Mouse (Mus musculus) liver (tissue): ENCODE data around the gene Tspan9.
A peak's percentile ranks its signal among the peaks of the same experiment; 100 is the strongest.

ENCODE experiments used
- DNase-seq: peaks from one replicate; pipeline ENCODE4 v3.0.0-alpha.2; 2020; ENCODE audit warnings: mixed read lengths

Tspan9 gene

DNA sequence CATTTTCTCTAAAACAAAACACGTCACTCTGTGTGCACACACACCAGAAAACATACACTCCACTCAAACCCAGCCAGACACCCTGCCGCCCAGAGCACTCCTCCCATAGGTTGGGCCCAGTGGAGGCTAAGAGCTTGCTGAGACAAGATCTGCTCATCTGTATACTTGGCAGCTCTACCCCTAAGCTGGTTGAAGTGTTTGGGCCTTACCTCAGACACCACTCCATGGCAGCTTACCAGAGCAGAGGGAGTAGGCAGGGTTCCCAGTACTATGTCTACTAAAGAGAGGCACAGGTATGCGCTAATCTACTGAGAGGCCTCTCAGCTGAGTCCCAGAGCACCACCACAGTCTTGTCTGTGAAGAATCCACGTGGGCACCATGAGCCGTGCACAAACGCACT, 10.8 kb downstream of the Tspan9 start:
- DNase-seq, result peak; percentile 1

DNA sequence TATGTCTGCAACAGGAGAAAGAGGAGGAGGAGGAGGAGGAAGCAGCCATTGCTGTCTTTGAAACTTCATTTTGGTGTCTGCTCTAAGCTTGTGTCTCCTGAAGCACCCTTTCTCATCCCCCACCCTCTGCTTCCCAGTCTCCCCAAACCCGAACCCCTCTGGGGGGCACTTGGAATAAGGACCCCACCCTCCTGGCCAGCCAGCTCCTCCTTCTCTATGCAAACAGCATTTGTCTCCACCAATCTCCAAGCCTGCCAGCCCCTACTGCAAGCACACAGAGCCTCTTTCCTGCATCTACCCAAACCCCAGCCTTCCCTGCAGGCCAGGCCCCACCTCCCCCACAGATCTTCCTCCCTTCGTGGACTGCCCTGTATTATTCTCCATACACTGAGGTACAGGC, 12.0 kb downstream of the Tspan9 start:
- DNase-seq, result no peak

DNA sequence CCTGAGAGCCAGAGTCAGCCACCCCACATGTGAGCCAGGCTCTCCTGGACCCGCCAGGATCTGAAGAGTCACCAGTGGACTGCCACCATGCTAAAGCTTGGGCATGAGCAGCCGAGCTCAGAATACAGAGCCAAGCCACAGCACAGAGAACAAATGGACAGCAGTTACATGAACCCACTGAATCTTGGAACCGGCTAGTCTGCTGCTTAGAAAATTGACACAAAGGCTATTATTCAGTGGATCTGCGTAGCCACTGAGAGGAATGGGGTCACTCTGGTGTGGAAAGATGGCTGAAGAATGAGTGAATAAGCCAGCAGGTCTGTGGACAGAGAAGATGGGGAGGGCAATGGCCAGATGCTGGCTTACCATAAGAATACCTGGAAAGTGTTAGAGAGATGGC, 12.7 kb downstream of the Tspan9 start:
- DNase-seq, result no peak

DNA sequence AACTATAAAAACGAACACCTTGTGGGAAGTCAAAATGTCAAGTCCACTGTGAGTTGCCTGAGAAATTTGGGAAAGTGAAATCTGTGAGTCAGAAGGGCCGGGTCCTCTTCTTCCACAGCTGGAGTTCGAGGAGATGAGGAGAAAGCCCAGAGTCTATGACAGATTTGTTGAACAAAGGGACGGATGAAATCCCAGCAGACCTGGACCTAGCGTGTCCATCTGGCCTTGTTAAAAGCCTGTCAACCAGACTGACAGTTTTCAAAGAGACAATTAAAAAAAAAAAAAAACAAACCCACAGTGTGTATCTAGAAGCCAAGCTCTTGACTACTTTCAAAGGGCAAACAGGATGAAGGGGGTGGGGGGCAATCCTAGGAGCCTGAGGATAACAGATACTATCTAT, 14.0 kb downstream of the Tspan9 start:
- no peak for DNase-seq

DNA sequence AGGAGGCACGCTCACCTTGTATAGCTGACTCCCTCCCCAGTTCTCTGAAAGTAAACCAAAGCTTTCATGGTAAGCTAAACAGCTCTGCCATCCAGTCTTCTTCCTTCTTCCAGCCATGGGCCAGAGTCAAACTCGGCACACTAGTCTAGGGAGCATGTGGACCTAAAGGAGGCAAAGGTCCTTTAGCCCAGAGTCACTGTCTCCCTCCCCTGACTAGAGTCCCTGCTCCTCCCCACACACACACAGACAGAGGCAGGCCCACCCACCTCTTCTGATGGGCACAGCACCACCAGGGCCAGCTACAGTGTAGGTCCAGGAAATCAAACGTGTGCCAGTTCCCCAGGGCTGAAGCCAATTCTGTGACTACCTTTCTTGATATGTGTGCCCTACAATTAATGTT, 16.1 kb downstream of the Tspan9 start:
- DNase-seq, result no peak

DNA sequence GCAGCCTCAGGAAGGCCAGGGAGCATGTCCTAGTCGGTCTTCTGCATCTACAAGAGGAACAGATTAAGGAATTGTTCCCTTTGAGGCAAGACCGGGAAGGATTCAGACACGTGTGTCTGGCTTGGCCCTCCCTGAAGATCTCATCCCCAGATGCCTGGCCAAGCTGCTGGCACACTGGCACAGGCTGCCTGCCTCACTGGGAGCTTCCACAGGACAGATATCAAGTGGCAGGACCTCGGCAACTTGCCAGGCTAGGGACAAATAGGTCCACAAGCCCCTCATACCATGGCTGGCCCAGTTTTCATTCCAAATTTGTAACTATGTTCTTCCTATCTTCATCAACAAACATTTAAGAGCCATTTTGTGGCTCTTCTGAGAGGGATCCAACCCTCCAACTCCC, 16.5 kb downstream of the Tspan9 start:
- DNase-seq, result no peak

DNA sequence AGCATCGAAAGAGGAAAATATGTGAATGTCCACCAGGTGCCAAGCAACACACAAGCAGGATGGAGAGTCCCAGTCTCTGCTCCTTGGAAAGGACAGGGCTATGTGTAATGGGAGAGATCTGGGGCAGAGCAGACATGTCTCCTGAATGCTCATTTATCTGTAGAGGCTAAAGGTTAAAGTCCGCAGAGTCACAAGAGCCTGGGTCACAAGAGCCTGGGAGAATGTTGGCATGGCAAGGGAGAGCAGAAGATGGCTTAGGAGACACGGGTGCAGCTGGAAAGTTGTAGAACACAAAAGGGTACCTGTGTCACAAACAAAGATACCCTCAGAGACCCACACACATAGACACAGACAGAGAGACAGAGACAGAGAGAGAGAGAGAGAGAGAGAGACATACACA, 17.9 kb downstream of the Tspan9 start:
- DNase-seq, result no peak

DNA sequence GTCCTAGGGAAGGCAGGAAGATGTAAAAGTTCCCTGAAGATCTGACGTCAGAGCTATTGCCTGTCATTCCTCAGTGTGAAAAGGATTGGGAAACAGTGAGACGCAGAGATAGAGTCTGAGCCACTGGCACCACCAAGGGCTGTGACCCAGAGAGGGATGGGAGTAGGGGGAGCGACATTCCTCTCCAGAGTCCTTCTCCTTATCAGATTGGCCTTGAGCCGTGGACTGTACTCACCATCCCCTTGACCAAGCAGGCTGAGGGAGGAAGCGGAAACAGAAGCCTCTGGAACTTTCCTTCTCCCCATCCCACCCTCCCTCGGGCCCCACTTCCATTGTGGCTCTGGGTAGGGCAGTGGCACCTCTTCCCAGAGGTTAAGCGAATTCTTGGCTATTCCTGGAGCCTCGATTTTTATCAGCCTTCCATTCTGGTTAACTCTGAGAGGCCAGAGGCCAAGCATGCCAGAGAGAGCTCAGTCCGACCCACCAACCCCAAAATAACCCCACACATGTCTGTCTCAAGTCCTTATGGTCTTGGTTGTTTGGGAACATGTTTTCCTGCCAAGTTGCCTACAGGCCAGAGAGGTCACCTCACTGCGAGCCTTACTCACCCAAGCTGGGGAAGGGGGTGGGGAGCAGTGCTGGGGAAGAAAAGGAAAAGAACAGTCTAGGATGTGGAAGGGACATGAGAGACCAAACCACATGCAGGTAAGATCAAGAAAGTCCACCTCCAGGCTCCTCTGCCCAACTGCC, 19.0 kb downstream of the Tspan9 start:
- DNase-seq, result no peak

DNA sequence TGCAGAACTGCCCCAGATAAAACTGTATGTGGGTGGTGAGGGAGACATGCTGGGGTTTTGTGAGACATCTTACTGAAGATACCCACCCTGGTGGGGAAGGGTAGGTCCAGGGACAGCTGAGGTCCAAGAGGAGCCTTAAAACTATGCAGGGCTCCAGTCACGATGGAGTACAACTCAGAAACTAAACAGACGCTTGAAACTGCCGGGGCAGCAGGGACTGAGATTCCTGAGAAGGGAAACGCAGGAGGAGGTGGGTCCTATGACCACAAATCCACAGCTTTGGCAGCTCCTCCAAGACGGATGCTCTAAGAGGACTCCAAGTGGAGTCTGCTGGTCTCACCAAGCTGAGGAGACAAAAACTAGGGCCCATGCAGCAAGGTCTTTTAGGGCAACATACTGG, 21.3 kb downstream of the Tspan9 start:
- DNase-seq, result no peak

DNA sequence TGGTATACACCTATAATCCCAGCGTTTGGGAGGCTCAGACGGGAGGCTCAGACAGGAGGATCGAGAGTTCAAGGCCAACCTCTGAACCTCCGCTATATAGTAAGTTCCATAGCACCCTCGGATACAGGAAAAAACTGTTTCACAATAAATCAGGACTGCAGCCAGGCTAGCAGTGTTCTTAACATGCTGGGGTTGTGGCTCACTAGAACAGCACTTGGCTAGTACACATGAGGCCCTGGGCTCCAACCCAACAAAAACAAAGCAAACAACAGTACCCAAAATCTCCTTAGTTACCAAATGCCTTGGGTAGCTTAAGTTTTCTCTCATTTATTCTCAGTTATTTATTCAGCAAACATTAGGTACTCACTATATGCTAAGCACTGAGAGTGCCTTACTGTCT, 21.7 kb downstream of the Tspan9 start:
- no peak for DNase-seq

DNA sequence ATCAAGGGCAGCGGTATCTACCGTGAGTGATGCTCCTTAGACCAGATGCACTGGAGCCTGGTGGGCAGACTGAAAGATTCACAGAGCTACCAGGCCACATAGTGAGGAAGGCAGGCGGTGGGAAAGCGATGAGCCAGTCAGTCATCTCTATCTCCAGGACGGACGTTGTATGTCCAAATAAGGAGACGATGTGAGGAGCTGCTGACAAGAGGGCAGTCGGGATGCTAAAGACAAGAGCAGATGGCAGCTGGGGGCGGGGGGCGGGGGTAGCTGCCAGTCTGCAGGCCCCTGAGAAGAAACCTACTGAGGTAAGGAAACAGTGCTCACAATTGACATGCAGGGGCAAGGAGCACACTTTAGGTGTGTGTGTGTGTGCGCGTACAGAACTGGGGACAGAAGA, 22.6 kb downstream of the Tspan9 start:
- DNase-seq, result no peak

DNA sequence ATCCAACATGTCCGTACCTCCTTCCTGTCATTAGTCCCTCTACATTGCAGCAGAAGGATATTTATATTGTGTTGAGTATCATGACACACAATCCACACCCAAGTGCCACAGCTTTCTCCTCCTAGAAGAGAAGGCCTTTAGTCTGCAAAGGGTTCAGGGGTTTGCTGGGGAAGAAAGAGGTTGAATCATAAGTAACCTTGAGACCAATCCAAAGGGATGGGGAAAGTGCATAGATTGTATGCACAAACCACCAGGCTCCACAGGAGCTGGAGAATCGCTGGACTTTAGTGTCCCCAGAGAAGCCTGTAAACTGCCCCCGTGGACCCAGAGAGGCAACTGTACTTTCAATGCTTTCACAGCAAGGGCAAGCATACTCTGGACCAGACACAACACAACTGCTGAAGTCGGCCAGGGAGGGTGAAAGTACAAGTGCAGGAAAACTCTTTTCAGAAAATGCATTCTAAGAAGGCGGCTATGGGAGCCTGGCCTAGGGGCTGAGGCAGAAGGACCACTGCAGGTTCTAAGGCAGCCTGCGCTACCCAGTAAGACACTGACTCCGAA, 24.6 kb downstream of the Tspan9 start:
- DNase-seq, result no peak

DNA sequence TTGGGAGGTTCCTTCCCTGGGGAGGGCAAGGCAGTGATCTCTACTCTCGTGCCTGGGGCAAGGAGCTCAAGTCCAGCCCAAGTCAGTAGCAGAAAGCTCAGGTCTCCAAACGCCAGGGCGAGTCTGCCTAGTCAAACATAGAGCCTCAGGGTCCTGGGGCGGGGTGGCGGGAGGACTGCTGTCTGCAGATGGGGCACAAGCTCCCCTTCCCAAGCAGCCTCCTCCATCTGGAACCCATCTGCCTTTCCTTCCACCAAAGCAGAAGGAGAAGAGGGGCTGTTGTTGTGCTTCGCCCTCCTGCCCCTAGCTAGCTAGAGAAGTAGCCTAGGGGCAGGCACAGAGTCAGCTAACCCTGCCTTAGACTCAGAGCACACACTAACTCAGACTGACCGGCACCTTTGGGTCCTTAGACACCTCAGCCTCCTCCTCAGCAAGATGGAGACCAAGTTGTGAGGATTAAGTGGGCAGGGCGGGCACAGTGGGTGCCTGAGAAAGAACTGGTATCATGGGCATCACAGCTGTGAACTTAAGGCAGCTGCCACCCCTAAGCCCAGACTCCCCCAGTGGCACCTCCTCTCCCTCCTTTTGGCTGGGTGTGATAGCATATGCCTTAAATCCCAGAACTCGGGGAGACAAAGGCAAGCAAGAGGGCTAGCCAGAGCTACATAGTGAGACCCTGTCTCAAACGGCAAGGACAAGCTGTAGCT, 26.4 kb downstream of the Tspan9 start:
- no peak for DNase-seq

DNA sequence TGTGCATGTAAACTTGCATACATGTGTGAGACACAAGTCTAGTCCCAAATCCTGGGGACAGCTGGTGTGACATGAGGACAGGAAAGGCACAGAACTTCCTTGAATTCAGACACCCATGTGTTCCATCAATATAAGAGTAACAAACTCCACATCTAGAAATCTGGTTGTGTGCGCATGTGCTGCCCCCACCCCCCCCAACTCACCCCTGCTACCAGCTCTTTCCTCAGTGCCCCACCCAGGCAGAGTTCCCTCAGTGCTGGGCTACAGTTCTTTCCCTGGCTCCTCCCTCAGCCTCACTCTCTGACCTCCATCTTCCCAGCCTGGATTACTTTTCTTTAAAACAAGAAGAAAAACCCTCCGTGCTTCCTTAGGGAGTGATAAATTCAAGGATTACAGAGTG, 27.1 kb downstream of the Tspan9 start:
- no peak for DNase-seq

DNA sequence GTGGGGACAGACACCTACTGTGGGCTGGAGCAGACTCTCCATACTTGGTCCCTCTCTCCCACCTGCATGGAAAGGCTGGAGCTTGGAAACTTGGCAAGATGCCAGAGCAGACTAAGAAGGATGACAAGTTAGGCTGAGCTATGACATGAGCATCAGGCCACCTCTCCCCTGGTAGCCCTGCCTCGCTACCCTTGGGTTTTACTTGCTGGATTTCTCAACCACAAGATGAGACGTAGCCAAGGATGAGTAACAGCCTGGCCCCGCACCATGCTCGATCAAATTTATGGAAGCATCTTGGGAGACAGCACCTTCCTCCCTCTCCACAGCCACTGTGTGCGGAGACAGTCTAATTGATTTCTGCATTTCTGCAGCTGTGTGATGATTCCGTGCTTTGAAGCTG, 28.3 kb downstream of the Tspan9 start:
- DNase-seq, result no peak

DNA sequence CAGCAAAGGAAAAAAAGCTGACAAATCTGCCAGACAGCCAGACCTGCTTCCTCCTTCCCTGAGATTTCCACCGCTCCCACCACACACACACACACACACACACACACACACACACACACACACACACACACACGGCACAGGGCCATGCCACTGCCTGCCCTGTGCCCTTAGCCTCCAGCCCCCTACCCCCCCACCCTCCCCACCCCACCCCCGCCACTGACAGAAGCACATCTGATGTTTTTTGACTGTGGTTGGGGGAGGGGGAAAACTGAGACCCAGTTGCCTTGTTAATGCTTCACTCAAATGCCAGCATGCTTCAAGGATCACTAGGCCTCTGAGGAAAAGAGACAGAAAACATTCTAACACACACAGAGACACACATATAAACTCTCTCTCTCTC, 30.8 kb downstream of the Tspan9 start:
- DNase-seq, result no peak

DNA sequence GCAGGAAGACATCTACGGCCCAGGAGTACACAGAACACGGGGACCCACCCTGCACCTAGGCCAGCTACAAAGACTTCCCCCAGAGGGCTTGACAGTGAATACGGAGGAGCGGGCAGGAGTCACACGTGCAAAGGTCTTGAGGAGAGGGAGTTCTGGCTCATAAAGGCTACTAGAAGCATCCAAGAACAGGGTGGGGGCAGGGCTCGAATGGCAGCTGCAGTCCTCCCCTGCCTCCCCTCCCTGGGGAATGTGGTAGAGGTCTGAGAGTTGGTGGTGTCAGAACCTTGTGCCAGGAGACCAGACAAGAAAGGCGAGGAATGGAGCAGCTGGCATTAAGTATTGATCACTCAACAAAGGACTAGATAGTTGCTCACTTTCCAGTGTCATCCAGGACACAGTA, 31.6 kb downstream of the Tspan9 start:
- DNase-seq, result no peak

DNA sequence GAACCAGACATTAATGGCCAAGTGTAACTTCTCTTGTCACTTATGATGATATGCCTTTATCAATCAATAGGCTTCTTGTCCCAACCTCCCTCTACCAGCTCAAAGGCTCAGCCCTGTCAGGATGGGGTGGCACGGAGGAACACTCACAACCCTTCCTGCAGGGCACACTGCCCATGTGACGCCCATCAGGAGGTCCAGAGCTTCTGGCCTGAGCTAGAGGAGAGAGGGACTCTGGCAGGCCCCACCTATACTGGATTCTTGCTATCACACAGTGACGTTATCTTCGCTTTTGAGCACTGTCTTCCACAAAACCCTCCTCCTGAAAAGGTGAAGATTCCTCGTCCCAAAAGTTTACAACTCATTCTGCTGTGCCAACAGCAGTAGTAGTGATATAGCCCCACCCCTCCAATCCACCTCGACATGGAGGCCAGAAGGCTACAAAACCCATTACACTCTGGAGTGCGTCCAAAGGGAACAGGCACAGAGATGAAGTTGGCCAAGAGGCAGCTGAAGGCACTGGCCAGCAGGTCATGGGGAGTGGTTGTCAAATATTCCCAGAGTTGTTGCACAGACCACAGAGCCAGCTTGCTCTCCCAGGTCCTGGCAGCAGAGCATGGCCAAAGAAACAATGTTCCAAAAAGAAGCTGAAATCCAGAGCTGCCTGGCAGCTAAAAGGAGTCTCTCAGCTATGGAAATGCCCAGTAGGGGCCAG, 34.9 kb downstream of the Tspan9 start:
- no peak for DNase-seq

DNA sequence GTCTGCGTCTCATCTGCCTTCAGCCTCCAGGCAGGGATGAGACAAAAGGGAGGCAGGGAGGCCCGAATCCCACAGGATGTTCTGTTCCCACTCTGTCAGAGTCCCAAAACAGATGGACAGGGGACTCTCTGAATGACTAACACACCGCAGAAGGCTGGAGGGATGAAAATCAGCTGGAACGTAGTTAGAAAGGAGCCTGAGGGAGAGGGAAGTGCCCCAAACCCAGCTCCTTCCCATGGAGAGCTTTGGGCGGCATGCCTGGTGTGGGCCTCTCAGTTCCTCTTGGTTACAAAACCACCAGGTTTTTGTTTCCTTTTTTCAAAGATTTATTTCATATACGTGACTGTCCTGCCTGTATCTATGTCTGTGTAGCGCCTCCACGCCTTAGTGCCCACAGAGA, 35.7 kb downstream of the Tspan9 start:
- no peak for DNase-seq

DNA sequence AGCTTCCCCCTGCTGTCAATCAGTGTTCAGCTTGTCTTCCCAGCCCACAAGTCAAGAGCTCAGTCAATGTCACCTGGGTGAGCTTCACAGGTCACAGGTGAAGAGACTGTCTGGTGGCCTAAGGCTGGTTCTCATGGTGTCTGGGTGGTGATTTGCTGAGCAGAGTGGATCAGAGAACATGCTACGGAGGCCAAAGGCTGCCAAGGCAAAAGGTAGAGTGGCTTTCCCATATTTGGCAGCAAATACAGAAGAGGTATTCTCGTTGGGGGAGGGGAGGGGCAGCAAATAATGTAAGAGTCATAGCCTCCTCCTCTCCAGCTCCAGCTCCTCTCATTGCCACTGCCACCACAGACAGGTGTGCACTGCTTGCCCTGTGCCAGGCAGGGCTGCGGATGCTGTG, 37.2 kb downstream of the Tspan9 start:
- no peak for DNase-seq

DNA sequence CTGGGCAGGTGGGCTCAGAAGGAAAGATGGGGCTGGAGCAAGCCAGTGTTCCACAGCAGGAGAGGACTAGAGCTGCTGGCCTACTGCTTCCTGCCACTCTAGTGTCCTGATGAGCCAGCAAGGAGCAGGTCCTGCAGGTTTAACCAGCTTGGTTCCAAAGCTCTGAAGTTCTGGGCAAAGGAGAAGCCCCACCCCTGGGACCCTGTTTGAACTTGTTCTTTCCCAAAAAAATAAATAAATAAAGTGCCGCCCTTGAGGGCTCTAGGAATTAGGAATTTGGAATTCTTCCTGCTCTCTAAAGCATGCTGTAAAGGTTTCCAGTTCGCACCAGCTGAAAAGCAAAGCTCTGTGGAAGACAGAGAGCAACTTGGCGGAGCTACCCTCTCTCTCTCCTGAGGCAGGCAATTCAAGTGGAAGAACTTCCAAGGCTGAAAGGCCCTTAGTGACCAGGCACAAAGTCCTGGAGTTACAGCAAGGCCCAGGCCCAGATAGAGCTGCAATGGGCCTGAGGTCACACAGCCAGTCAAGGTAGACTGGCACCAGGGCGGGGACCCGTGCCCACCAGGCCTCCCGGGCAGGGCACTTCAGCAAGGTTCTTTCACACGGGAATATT, 38.6 kb downstream of the Tspan9 start:
- no peak for DNase-seq

DNA sequence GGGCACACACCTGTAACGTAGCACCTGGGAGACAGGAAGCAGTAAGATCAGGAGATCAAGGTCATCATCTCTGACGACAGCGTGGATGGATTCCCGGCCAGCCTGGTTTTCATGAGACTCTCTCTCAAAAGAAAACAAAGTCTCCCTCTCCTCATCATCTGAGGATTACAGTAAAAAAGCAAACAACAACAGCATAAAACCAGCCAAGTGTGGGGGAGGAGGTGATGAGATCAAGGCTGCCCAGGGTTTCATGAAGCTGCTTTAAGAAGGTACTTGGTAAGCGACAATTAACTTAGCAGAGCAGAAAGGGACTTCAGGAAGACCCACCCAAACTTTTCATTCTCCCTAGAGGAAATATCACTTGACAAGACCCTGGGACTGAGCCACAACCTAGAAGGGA, 39.5 kb downstream of the Tspan9 start:
- DNase-seq, result no peak

DNA sequence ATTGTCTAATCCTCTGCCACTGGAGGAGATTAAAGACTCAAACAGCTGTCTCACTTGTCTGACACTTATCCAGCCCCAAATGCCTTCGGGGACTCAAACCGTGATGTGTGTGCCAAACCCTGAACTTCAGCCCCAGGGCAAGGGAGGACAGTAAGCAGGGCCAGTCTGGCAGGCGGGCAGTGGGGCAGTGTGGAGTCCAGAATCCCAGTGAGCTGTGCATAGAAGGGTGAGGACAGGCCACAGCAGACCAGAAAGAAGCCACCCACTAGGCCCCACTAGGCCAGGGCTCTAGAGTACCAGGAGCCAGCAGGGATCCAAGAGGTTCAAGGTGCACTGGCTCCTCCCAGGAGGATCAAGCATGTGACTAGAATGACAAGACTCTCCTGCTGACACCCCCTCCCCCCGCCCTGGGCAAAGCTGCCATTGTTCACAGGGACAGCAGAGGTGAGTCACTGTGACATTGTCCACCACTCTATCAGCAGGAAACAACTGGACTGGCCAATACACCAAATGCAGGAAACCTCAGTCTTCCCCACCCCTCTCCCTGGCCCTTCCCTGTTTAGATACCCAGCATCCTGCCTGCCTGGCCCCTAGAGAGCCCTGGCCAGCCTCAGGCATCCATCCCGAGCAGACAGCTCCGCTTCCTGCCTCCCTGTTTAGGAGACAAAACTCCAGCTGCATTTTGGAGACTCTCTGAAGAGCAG, 40.9 kb downstream of the Tspan9 start:
- DNase-seq, result no peak
